Mouse (Mus musculus): ENCODE measurements around the gene Klk9. TPM values are rescaled to one million over a fixed set of nuclear protein-coding genes. Genes with fewer than 3 reads are reported as not detected.

Klk9 gene
- polyA plus RNA-seq, 1 experiment from 2014 or later = 0.23 TPM

- ATAC-seq (ENCODE audit: low FRiP score) = no peak
- whole genome bisulfite sequencing = 74% methylated on average over 7 of the region's 7 CpGs
Observed at GRCm38 (mm10) chr7:43799876-43800275, 8.2 kb downstream of the Klk9 start.

GRCm38 (mm10) chr7:43810994-43811393 lies 19.3 kb downstream of the Klk9 start, which contains the start of gene Klk7:
Klk7 (plus strand) TSS chr7:43811294.
- no peaks in the 10 kb centered on the region for H3K27me3 ChIP-seq (ENCODE audit: control insufficient read depth, insufficient read depth, low read length)
- no peak within 1 kb of the TSS for H3K9ac ChIP-seq (ENCODE audit: low read depth, low read length)
- no peak within 1 kb of the TSS for H3K4me3 ChIP-seq (ENCODE audit: low read depth, low read length)
- H3K4me2 ChIP-seq (replicated peaks; ENCODE audit: low read depth, low read length) = no peak within 1 kb of the TSS
- no peaks in the 10 kb centered on the region for H3K9me3 ChIP-seq (ENCODE audit: control insufficient read depth, low read length)
- WGBS = 46% methylated on average over 5 of the region's 5 CpGs
- ATAC-seq (ENCODE audit: low FRiP score) (no peak), DNase-seq (ENCODE audit: low spot score) (no peak)
- H3K4me1 ChIP-seq (replicated peaks; ENCODE audit: control insufficient read depth, insufficient read depth, low read length) = no peaks in the 10 kb centered on the region
- no peaks in the 10 kb centered on the region for H3K36me3 ChIP-seq (ENCODE audit: control insufficient read depth, insufficient read depth, low read length)
- no peak within 1 kb of the TSS for H3K27ac ChIP-seq (ENCODE audit: low read depth, low read length)

More at GRCm38 (mm10) chr7:43799876-43800275, 8.2 kb downstream of the Klk9 start:
- Histone ChIP-seq H3K27ac (ENCODE audit: low read depth, low read length) (no peak overlapping the region), H3K4me1 (replicated peaks; ENCODE audit: control insufficient read depth, insufficient read depth, low read length) (no peaks in the 10 kb centered on the region), H3K4me3 (ENCODE audit: low read depth, low read length) (no peak overlapping the region), H3K4me2 (replicated peaks; ENCODE audit: low read depth, low read length) (no peak overlapping the region), H3K36me3 (ENCODE audit: control insufficient read depth, insufficient read depth, low read length) (no peaks in the 10 kb centered on the region), H3K27me3 (ENCODE audit: control insufficient read depth, insufficient read depth, low read length) (peaks cover 16% of the 10 kb centered on the region), H3K9me3 (ENCODE audit: control insufficient read depth, low read length) (no peaks in the 10 kb centered on the region), H3K9ac (ENCODE audit: low read depth, low read length) (no peak overlapping the region)
- DNase-seq (ENCODE audit: low spot score) = no peak

GRCm38 (mm10) chr7:43815211-43815610 lies 23.5 kb downstream of the Klk9 start:
- no peak for DNase-seq (ENCODE audit: low spot score)
- no peak overlapping the region for H3K27ac ChIP-seq (ENCODE audit: low read depth, low read length)
- no peaks in the 10 kb centered on the region for H3K36me3 ChIP-seq (ENCODE audit: control insufficient read depth, insufficient read depth, low read length)
- H3K27me3 ChIP-seq (ENCODE audit: control insufficient read depth, insufficient read depth, low read length) = no peaks in the 10 kb centered on the region
- no peak overlapping the region for H3K4me2 ChIP-seq (replicated peaks; ENCODE audit: low read depth, low read length)
- ATAC-seq (ENCODE audit: low FRiP score) = no peak
- no peak overlapping the region for H3K9ac ChIP-seq (ENCODE audit: low read depth, low read length)
- WGBS = 89% methylated on average over 7 of the region's 7 CpGs
- H3K9me3 ChIP-seq (ENCODE audit: control insufficient read depth, low read length) = no peaks in the 10 kb centered on the region
- H3K4me1 ChIP-seq (replicated peaks; ENCODE audit: control insufficient read depth, insufficient read depth, low read length) = no peaks in the 10 kb centered on the region
- no peak overlapping the region for H3K4me3 ChIP-seq (ENCODE audit: low read depth, low read length)

GRCm38 (mm10) chr7:43816746-43817145 lies 25.1 kb downstream of the Klk9 start:
- Histone ChIP-seq H3K4me3 (ENCODE audit: low read depth, low read length) (no peak overlapping the region), H3K27ac (ENCODE audit: low read depth, low read length) (no peak overlapping the region), H3K4me2 (replicated peaks; ENCODE audit: low read depth, low read length) (no peak overlapping the region), H3K4me1 (replicated peaks; ENCODE audit: control insufficient read depth, insufficient read depth, low read length) (no peaks in the 10 kb centered on the region), H3K9me3 (ENCODE audit: control insufficient read depth, low read length) (no peaks in the 10 kb centered on the region), H3K27me3 (ENCODE audit: control insufficient read depth, insufficient read depth, low read length) (no peaks in the 10 kb centered on the region), H3K9ac (ENCODE audit: low read depth, low read length) (no peak overlapping the region), H3K36me3 (ENCODE audit: control insufficient read depth, insufficient read depth, low read length) (no peaks in the 10 kb centered on the region)
- no peak for DNase-seq (ENCODE audit: low spot score)
- no peak for ATAC-seq (ENCODE audit: low FRiP score)

- no peak overlapping the region for H3K9ac ChIP-seq (ENCODE audit: low read depth, low read length)
- DNase-seq (ENCODE audit: low spot score) (no peak), ATAC-seq (ENCODE audit: low FRiP score) (no peak)
- H3K9me3 ChIP-seq (ENCODE audit: control insufficient read depth, low read length) = no peaks in the 10 kb centered on the region
- no peaks in the 10 kb centered on the region for H3K4me1 ChIP-seq (replicated peaks; ENCODE audit: control insufficient read depth, insufficient read depth, low read length)
- no peaks in the 10 kb centered on the region for H3K36me3 ChIP-seq (ENCODE audit: control insufficient read depth, insufficient read depth, low read length)
- 89% methylated on average over 7 of the region's 7 CpGs for WGBS
- H3K4me2 ChIP-seq (replicated peaks; ENCODE audit: low read depth, low read length) = no peak overlapping the region
- no peak overlapping the region for H3K4me3 ChIP-seq (ENCODE audit: low read depth, low read length)
- no peaks in the 10 kb centered on the region for H3K27me3 ChIP-seq (ENCODE audit: control insufficient read depth, insufficient read depth, low read length)
- H3K27ac ChIP-seq (ENCODE audit: low read depth, low read length) = no peak overlapping the region
Observed at GRCm38 (mm10) chr7:43821581-43821980, 29.9 kb downstream of the Klk9 start.

GRCm38 (mm10) chr7:43824199-43824598 lies 32.5 kb downstream of the Klk9 start, which contains the start of gene Klk6:
Klk6 (plus strand) TSS chr7:43824499.
- no peaks in the 10 kb centered on the region for H3K4me1 ChIP-seq (replicated peaks; ENCODE audit: control insufficient read depth, insufficient read depth, low read length)
- no peak for DNase-seq (ENCODE audit: low spot score)
- H3K4me2 ChIP-seq (replicated peaks; ENCODE audit: low read depth, low read length) = no peak within 1 kb of the TSS
- H3K27ac ChIP-seq (ENCODE audit: low read depth, low read length) = no peak within 1 kb of the TSS
- no peaks in the 10 kb centered on the region for H3K9me3 ChIP-seq (ENCODE audit: control insufficient read depth, low read length)
- ATAC-seq (ENCODE audit: low FRiP score) = no peak
- H3K9ac ChIP-seq (ENCODE audit: low read depth, low read length) = no peak within 1 kb of the TSS
- H3K27me3 ChIP-seq (ENCODE audit: control insufficient read depth, insufficient read depth, low read length) = no peaks in the 10 kb centered on the region
- WGBS = 78% methylated on average over 10 of the region's 10 CpGs
- H3K4me3 ChIP-seq (ENCODE audit: low read depth, low read length) = no peak within 1 kb of the TSS
- H3K36me3 ChIP-seq (ENCODE audit: control insufficient read depth, insufficient read depth, low read length) = no peaks in the 10 kb centered on the region

GRCm38 (mm10) chr7:43826056-43826455 lies 34.4 kb downstream of the Klk9 start:
- Histone ChIP-seq H3K36me3 (ENCODE audit: control insufficient read depth, insufficient read depth, low read length) (no peaks in the 10 kb centered on the region), H3K4me1 (replicated peaks; ENCODE audit: control insufficient read depth, insufficient read depth, low read length) (no peaks in the 10 kb centered on the region), H3K9ac (ENCODE audit: low read depth, low read length) (no peak overlapping the region), H3K27ac (ENCODE audit: low read depth, low read length) (no peak overlapping the region), H3K9me3 (ENCODE audit: control insufficient read depth, low read length) (no peaks in the 10 kb centered on the region), H3K4me3 (ENCODE audit: low read depth, low read length) (no peak overlapping the region), H3K27me3 (ENCODE audit: control insufficient read depth, insufficient read depth, low read length) (no peaks in the 10 kb centered on the region), H3K4me2 (replicated peaks; ENCODE audit: low read depth, low read length) (no peak overlapping the region)
- ATAC-seq (ENCODE audit: low FRiP score) = no peak
- no peak for DNase-seq (ENCODE audit: low spot score)
- WGBS = 90% methylated on average over 5 of the region's 5 CpGs

- WGBS = 83% methylated on average over 4 of the region's 4 CpGs
- DNase-seq (ENCODE audit: low spot score) (no peak), ATAC-seq (ENCODE audit: low FRiP score) (no peak)
- H3K4me3 ChIP-seq (ENCODE audit: low read depth, low read length) = no peak overlapping the region
- H3K27ac ChIP-seq (ENCODE audit: low read depth, low read length) = no peak overlapping the region
- H3K4me2 ChIP-seq (replicated peaks; ENCODE audit: low read depth, low read length) = no peak overlapping the region
- no peak overlapping the region for H3K9ac ChIP-seq (ENCODE audit: low read depth, low read length)
- no peaks in the 10 kb centered on the region for H3K27me3 ChIP-seq (ENCODE audit: control insufficient read depth, insufficient read depth, low read length)
- H3K36me3 ChIP-seq (ENCODE audit: control insufficient read depth, insufficient read depth, low read length) = no peaks in the 10 kb centered on the region
- H3K4me1 ChIP-seq (replicated peaks; ENCODE audit: control insufficient read depth, insufficient read depth, low read length) = no peaks in the 10 kb centered on the region
- H3K9me3 ChIP-seq (ENCODE audit: control insufficient read depth, low read length) = no peaks in the 10 kb centered on the region
Observed at GRCm38 (mm10) chr7:43827706-43828105, 36.0 kb downstream of the Klk9 start.

GRCm38 (mm10) chr7:43829006-43829405 lies 37.3 kb downstream of the Klk9 start:
- DNase-seq (ENCODE audit: low spot score) (no peak), ATAC-seq (ENCODE audit: low FRiP score) (no peak)
- Histone ChIP-seq H3K4me1 (replicated peaks; ENCODE audit: control insufficient read depth, insufficient read depth, low read length) (no peaks in the 10 kb centered on the region), H3K4me3 (ENCODE audit: low read depth, low read length) (no peak overlapping the region), H3K27ac (ENCODE audit: low read depth, low read length) (no peak overlapping the region), H3K4me2 (replicated peaks; ENCODE audit: low read depth, low read length) (no peak overlapping the region), H3K9me3 (ENCODE audit: control insufficient read depth, low read length) (no peaks in the 10 kb centered on the region), H3K27me3 (ENCODE audit: control insufficient read depth, insufficient read depth, low read length) (no peaks in the 10 kb centered on the region), H3K36me3 (ENCODE audit: control insufficient read depth, insufficient read depth, low read length) (no peaks in the 10 kb centered on the region), H3K9ac (ENCODE audit: low read depth, low read length) (no peak overlapping the region)
- 92% methylated on average over 8 of the region's 8 CpGs for WGBS
